Mouse (Mus musculus): Measurements from ENCODE around the gene Hmgcr.
"Not testable (repeated sequence)": the region's sequence is repeated elsewhere in the genome, so short reads cannot be mapped to it uniquely, and the experiment has no call there.

- TF ChIP-seq CTCF, EP300 (IDR thresholded peaks at IDR 0.05; ENCODE audit: low read depth): not testable (repeated sequence)
Measured at GRCm38 (mm10) chr13:96663120-96663519, 7.6 kb downstream of the Hmgcr start.
